Mouse (Mus musculus): ENCODE measurements at regions not wholly inside any gene's neighbourhood (a gene's known extent, or its start where the extent isn't known, plus 50 kb on each side); places are given as distances from the start of the nearest gene placed in this dataset.

DNA sequence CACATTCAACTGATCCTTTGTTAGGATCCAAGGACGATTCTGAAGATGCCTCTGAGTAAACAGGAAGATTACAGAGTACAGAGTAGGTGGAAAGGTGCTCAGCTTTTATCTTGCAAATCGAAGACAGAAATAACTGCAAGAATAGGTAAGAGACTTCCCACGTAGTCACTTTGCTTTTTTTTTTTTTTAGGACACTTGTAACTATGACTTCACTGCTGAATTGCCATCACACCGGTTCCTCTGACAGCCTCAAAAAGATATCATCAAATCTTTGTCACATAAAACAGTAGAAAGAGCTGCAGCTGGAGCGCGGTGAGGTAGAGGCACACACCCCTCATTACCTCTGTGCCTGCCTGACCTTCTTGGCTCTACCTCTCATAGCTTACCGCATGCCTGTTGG lies 83.1 kb upstream of the Plcl2 start:
- TF ChIP-seq CTCF (IDR thresholded peaks at IDR 0.05; ENCODE audit: low read depth) (no peak), EP300 (optimal IDR thresholded peaks at IDR 0.05) (no peak)
